Mouse (Mus musculus) lung, embryonic 14.5 days (tissue): ENCODE measurements around the gene Map1b. TPM values are rescaled to one million over a fixed set of nuclear protein-coding genes. Genes with fewer than 3 reads are reported as not detected.

Source experiments
- ATAC-seq: fragments of 200-750 bp; cut with Nextera tagmentation; 2 replicates; pipeline ENCODE4 v1.8.0; 2017; ENCODE audit warnings: mild to moderate bottlenecking, moderate TSS enrichment, moderate library complexity; ENCODE audit not compliant: insufficient read depth
- DNase-seq: peaks from one replicate; pipeline ENCODE4 v3.0.0-alpha.2; 2015
- H3K27ac ChIP-seq: fragments of 300-500 bp; sonication (generic); 2 replicates; pipeline ENCODE4 v1.5.1; 2014; ENCODE audit warnings: low read depth, mild to moderate bottlenecking, moderate library complexity
- H3K27me3 ChIP-seq: fragments of 300-500 bp; sonication (generic); 2 replicates; pipeline ENCODE4 v1.6.1; 2014; ENCODE audit warnings: low read length, control low read depth; ENCODE audit not compliant: insufficient read depth
- H3K36me3 ChIP-seq: fragments of 300-500 bp; sonication (generic); 2 replicates; pipeline ENCODE4 v1.6.1; 2014; ENCODE audit warnings: control low read depth; ENCODE audit not compliant: insufficient read depth
- H3K4me1 ChIP-seq: fragments of 300-500 bp; sonication (generic); 2 replicates; pipeline ENCODE4 v1.6.1; 2014; ENCODE audit warnings: antibody characterized with exemption, control low read depth; ENCODE audit not compliant: insufficient read depth
- H3K4me2 ChIP-seq: fragments of 300-500 bp; sonication (generic); 2 replicates; pipeline ENCODE4 v1.6.1; 2014; ENCODE audit warnings: mild to moderate bottlenecking
- H3K4me3 ChIP-seq: fragments of 300-500 bp; sonication (generic); 2 replicates; pipeline ENCODE4 v1.5.1; 2014; ENCODE audit warnings: low read depth, low read length
- H3K9ac ChIP-seq: fragments of 300-500 bp; sonication (generic); 2 replicates; pipeline ENCODE4 v1.6.1; 2014
- H3K9me3 ChIP-seq: fragments of 300-500 bp; sonication (generic); 2 replicates; pipeline ENCODE4 v1.6.1; 2016; ENCODE audit warnings: low read depth, low read length, control low read depth
- CTCF ChIP-seq: IDR thresholded peaks from 2 replicates; pipeline ENCODE4 v1.5.1; 2016; ENCODE audit warnings: antibody characterized with exemption, low read depth
- WGBS: fragments of 180-500 bp; shearing (Covaris S2); extraction: QIAGEN DNeasy Blood & Tissue Kit; methylation state at CpG from one replicate; pipeline ENCODE4 v1.1.7; 2014; 5-methylcytosine and 5-hydroxymethylcytosine counted together
- polyA plus RNA-seq: library from polyadenylated mRNA; unstranded; fragments of >200 nt; fragmentation: Nextera tagmentation; extraction: Ambion mirVana; gene quantifications from 2 replicates; pipeline ENCODE4 v1.2.1, GENCODE M21; 2014

The Map1b gene
- polyA plus RNA-seq, 1 experiment from 2014 or later: 73.3 TPM

GRCm38 (mm10) chr13:99527936-99528335, 11.6 kb upstream of the Map1b start:
- no peak overlapping the region for H3K27ac ChIP-seq
- H3K4me1 ChIP-seq: no peaks in the 10 kb centered on the region; the same call in 1 of the 2 replicates
- H3K27me3 ChIP-seq: no peaks in the 10 kb centered on the region
- DNase-seq (no peak), ATAC-seq (no peak)
- no peak for TF ChIP-seq CTCF
- H3K9ac ChIP-seq: no peak overlapping the region
- no peaks in the 10 kb centered on the region for H3K9me3 ChIP-seq
- H3K4me3 ChIP-seq: no peak overlapping the region
- H3K36me3 ChIP-seq: no peaks in the 10 kb centered on the region
- H3K4me2 ChIP-seq: no peak overlapping the region

GRCm38 (mm10) chr13:99525491-99525890, 9.2 kb upstream of the Map1b start:
- no peaks in the 10 kb centered on the region for H3K36me3 ChIP-seq
- ATAC-seq (no peak), DNase-seq (no peak)
- no peaks in the 10 kb centered on the region for H3K9me3 ChIP-seq
- no peaks in the 10 kb centered on the region; the same call in 1 of the 2 replicates for H3K4me1 ChIP-seq
- H3K27ac ChIP-seq: no peak overlapping the region
- H3K4me2 ChIP-seq: no peak overlapping the region
- no peak overlapping the region for H3K9ac ChIP-seq
- 70% methylated on average over 8 of the region's 8 CpGs for WGBS
- no peak overlapping the region for H3K4me3 ChIP-seq
- no peaks in the 10 kb centered on the region for H3K27me3 ChIP-seq
- TF ChIP-seq CTCF: no peak

GRCm38 (mm10) chr13:99517836-99518235, 1.5 kb upstream of the Map1b start:
- Histone ChIP-seq H3K36me3 (no peaks in the 10 kb centered on the region), H3K4me2 (no peak overlapping the region), H3K27ac (no peak overlapping the region), H3K4me1 (peaks cover 5% of the 10 kb centered on the region; the same call in 1 of the 2 replicates), H3K27me3 (no peaks in the 10 kb centered on the region), H3K9ac (no peak overlapping the region), H3K4me3 (no peak overlapping the region), H3K9me3 (no peaks in the 10 kb centered on the region)
- WGBS: 83% methylated on average over 5 of the region's 5 CpGs
- no peak for ATAC-seq
- no peak for DNase-seq
- no peak for TF ChIP-seq CTCF

- peak overlapping the region; percentile 63 for H3K4me3 ChIP-seq
- TF ChIP-seq CTCF: no peak
- peak overlapping the region; percentile 95 for H3K4me2 ChIP-seq
- no peaks in the 10 kb centered on the region for H3K27me3 ChIP-seq
- under 1% methylated on average over 44 of the region's 44 CpGs for WGBS
- H3K4me1 ChIP-seq: peaks cover 5% of the 10 kb centered on the region; the same call in 1 of the 2 replicates
- H3K27ac ChIP-seq: peak overlapping the region; percentile 55
- ATAC-seq: peak; percentile 50
- peak; percentile 18 for DNase-seq
- H3K9me3 ChIP-seq: no peaks in the 10 kb centered on the region
- H3K36me3 ChIP-seq: no peaks in the 10 kb centered on the region
- H3K9ac ChIP-seq: peak overlapping the region; percentile 62
These were observed 448 bp downstream of the Map1b start for GRCm38 (mm10) chr13:99515736-99516447.

GRCm38 (mm10) chr13:99514917-99515591, 1.3 kb downstream of the Map1b start:
- peak overlapping the region; percentile 95 for H3K4me2 ChIP-seq
- H3K36me3 ChIP-seq: no peaks in the 10 kb centered on the region
- peak overlapping the region; percentile 63 for H3K4me3 ChIP-seq
- peak; percentile 80 for ATAC-seq
- TF ChIP-seq CTCF: no peak
- peak overlapping the region; percentile 55; the same call in 1 of the 2 replicates for H3K27ac ChIP-seq
- DNase-seq: peak; percentile 90
- WGBS: under 1% methylated on average over 44 of the region's 48 CpGs
- H3K4me1 ChIP-seq: peaks cover 5% of the 10 kb centered on the region; the same call in 1 of the 2 replicates
- H3K27me3 ChIP-seq: no peaks in the 10 kb centered on the region
- peak overlapping the region; percentile 62 for H3K9ac ChIP-seq
- H3K9me3 ChIP-seq: no peaks in the 10 kb centered on the region

- WGBS: 20% methylated on average over 10 of the region's 10 CpGs
These were observed 2.4 kb downstream of the Map1b start for GRCm38 (mm10) chr13:99513990-99514389.

GRCm38 (mm10) chr13:99513138-99513537, 3.2 kb downstream of the Map1b start:
- no peak overlapping the region for H3K27ac ChIP-seq
- H3K36me3 ChIP-seq: no peaks in the 10 kb centered on the region
- no peak for ATAC-seq
- DNase-seq: peak; percentile 84
- no peaks in the 10 kb centered on the region for H3K27me3 ChIP-seq
- H3K9ac ChIP-seq: no peak overlapping the region
- no peak overlapping the region for H3K4me3 ChIP-seq
- H3K9me3 ChIP-seq: no peaks in the 10 kb centered on the region
- peaks cover 5% of the 10 kb centered on the region; the same call in 1 of the 2 replicates for H3K4me1 ChIP-seq
- peak overlapping the region; percentile 95; the same call in 1 of the 2 replicates for H3K4me2 ChIP-seq
- peak; percentile 57 for TF ChIP-seq CTCF
- WGBS: 4% methylated on average over 7 of the region's 7 CpGs

More at GRCm38 (mm10) chr13:99513990-99514389, 2.4 kb downstream of the Map1b start:
- H3K27me3 ChIP-seq: no peaks in the 10 kb centered on the region
- H3K4me1 ChIP-seq: peaks cover 5% of the 10 kb centered on the region; the same call in 1 of the 2 replicates
- ATAC-seq (no peak), DNase-seq (peak; percentile 42)
- H3K9me3 ChIP-seq: no peaks in the 10 kb centered on the region
- no peak for TF ChIP-seq CTCF
- H3K9ac ChIP-seq: no peak overlapping the region
- H3K27ac ChIP-seq: no peak overlapping the region
- H3K36me3 ChIP-seq: no peaks in the 10 kb centered on the region
- peak overlapping the region; percentile 63; the same call in 1 of the 2 replicates for H3K4me3 ChIP-seq
- H3K4me2 ChIP-seq: peak overlapping the region; percentile 95
